Mouse (Mus musculus) liver, postnatal 0 days (tissue): ENCODE results near the gene Pias1. TPM values are rescaled to one million over a fixed set of nuclear protein-coding genes. Genes with fewer than 3 reads are reported as not detected.
A peak's percentile ranks its signal among the peaks of the same experiment; 100 is the strongest.

ENCODE experiments used
- ATAC-seq: fragments of 200-750 bp; cut with Nextera tagmentation; 2 replicates; pipeline ENCODE4 v1.8.0; 2017; ENCODE audit warnings: mild to moderate bottlenecking, moderate library complexity
- DNase-seq: peaks from one replicate; pipeline ENCODE4 v3.0.0-alpha.2; 2016
- H3K27ac ChIP-seq: fragments of 300-500 bp; sonication (generic); 2 replicates; pipeline ENCODE4 v1.5.1; 2014; ENCODE audit warnings: antibody characterized with exemption, moderate library complexity, mild to moderate bottlenecking, low read depth
- H3K27me3 ChIP-seq: fragments of 300-500 bp; sonication (generic); 2 replicates; pipeline ENCODE4 v1.6.1; 2014; ENCODE audit warnings: low read length, control low read depth, mixed read lengths; ENCODE audit not compliant: insufficient read depth
- H3K36me3 ChIP-seq: fragments of 300-500 bp; sonication (generic); replicated peaks from 2 replicates; pipeline ENCODE4 v1.6.1; 2014; ENCODE audit warnings: mild to moderate bottlenecking, control low read depth, low read length, moderate library complexity, mixed read lengths; ENCODE audit not compliant: insufficient read depth
- H3K4me1 ChIP-seq: fragments of 300-500 bp; sonication (generic); 2 replicates; pipeline ENCODE4 v1.6.1; 2014; ENCODE audit warnings: antibody characterized with exemption, mild to moderate bottlenecking, control low read depth; ENCODE audit not compliant: insufficient read depth
- H3K4me2 ChIP-seq: fragments of 300-500 bp; sonication (generic); 2 replicates; pipeline ENCODE4 v1.6.1; 2014; ENCODE audit warnings: low read depth, mild to moderate bottlenecking, low read length, moderate library complexity, mixed read lengths
- H3K4me3 ChIP-seq: fragments of 300-500 bp; sonication (generic); 2 replicates; pipeline ENCODE4 v1.5.1; 2014; ENCODE audit warnings: low read depth, low read length
- H3K9ac ChIP-seq: fragments of 300-500 bp; sonication (generic); replicated peaks from 2 replicates; pipeline ENCODE4 v1.6.1; 2014; ENCODE audit warnings: mild to moderate bottlenecking, moderate library complexity
- H3K9me3 ChIP-seq: fragments of 300-500 bp; sonication (generic); 2 replicates; pipeline ENCODE4 v1.6.1; 2016; ENCODE audit warnings: mild to moderate bottlenecking, control low read depth, low read length, mixed read lengths
- CTCF ChIP-seq: sonication (generic); IDR thresholded peaks from 2 replicates; pipeline ENCODE4 v1.5.1; 2016; ENCODE audit warnings: antibody characterized with exemption, low read depth
- EP300 ChIP-seq: IDR thresholded peaks from 2 replicates; pipeline ENCODE4 v1.6.1; 2016; ENCODE audit warnings: antibody characterized with exemption, low read depth, mild to moderate bottlenecking
- WGBS: fragments of 180-500 bp; shearing (Covaris S2); extraction: QIAGEN DNeasy Blood & Tissue Kit; methylation state at CpG from one replicate; pipeline ENCODE4 v1.1.7; 2014; ENCODE audit not compliant: insufficient replicate concordance; 5-methylcytosine and 5-hydroxymethylcytosine counted together
- polyA plus RNA-seq: library from polyadenylated mRNA; unstranded; fragments of >200 nt; fragmentation: Nextera tagmentation; extraction: Ambion mirVana; gene quantifications from 2 replicates; pipeline ENCODE4 v1.2.1, GENCODE M21; 2015

Pias1 gene
- polyA plus RNA-seq, 1 experiment from 2014 or later: 20.9 TPM

- no peak for ATAC-seq
- Histone ChIP-seq H3K4me2 (no peak overlapping the region), H3K4me1 (peaks cover 28% of the 10 kb centered on the region), H3K27me3 (no peaks in the 10 kb centered on the region), H3K9ac (no peak overlapping the region), H3K9me3 (no peaks in the 10 kb centered on the region), H3K27ac (0 out of 2 replicates have a peak overlapping the region, but pooled peaks have one; percentile 44), H3K4me3 (no peak overlapping the region), H3K36me3 (no peaks in the 10 kb centered on the region)
- TF ChIP-seq EP300 (no peak), CTCF (no peak)
- 48% methylated on average over 5 of the region's 5 CpGs for WGBS
- no peak for DNase-seq
Observed at GRCm38 (mm10) chr9:62834906-62835305, 152.8 kb downstream of the Pias1 start.

DNA sequence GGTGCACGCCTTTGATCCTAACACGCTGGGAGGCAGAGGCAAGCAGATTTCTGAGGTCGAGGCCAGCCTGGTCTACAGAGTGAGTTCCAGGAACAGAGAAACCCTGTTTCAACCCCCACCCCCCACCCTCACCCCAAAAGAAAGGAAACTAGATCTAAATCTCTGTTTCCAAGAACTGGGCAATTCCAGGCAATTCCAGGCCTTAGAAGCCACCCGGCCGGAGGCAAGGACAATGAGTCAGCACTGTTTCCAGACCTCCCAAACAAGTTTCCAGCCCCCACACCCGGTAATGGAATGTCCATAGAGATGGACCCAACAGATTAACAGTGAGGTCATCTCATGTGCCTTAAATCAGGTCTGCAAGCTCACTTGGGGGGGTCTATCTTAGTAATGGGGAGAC, 157.8 kb downstream of the Pias1 start:
- Histone ChIP-seq H3K4me2 (no peak overlapping the region), H3K4me1 (peaks cover 3% of the 10 kb centered on the region; the same call in 1 of the 2 replicates), H3K27me3 (no peaks in the 10 kb centered on the region), H3K9ac (no peak overlapping the region), H3K9me3 (no peaks in the 10 kb centered on the region), H3K36me3 (no peaks in the 10 kb centered on the region), H3K4me3 (no peak overlapping the region), H3K27ac (no peak overlapping the region)
- 70% methylated on average over 6 of the region's 6 CpGs for WGBS
- no peak for TF ChIP-seq EP300
- TF ChIP-seq CTCF: no peak
- DNase-seq (no peak), ATAC-seq (no peak)

- Histone ChIP-seq H3K27me3 (no peaks in the 10 kb centered on the region), H3K9me3 (no peaks in the 10 kb centered on the region), H3K4me1 (peaks cover 3% of the 10 kb centered on the region; the same call in 1 of the 2 replicates), H3K4me2 (peak overlapping the region; percentile 71), H3K27ac (no peak overlapping the region), H3K36me3 (no peaks in the 10 kb centered on the region), H3K4me3 (peak overlapping the region; percentile 41), H3K9ac (no peak overlapping the region)
- peak; percentile 99 for TF ChIP-seq CTCF
- TF ChIP-seq EP300: no peak
- peak; percentile 97 for DNase-seq
- WGBS: under 1% methylated on average over 23 of the region's 23 CpGs
- peak; percentile 97 for ATAC-seq
Observed at GRCm38 (mm10) chr9:62828662-62829086, 159.1 kb downstream of the Pias1 start.

Other genes with a start within 250 kb of the Pias1 start
- 3.7 and 3.8 TPM in 2 replicates for gene Fem1b, start 176.0 kb downstream of the Pias1 start, polyA plus RNA-seq
- 9.9 and 10.6 TPM in 2 replicates for gene Cln6, start 149.1 kb downstream of the Pias1 start, polyA plus RNA-seq
- gene Calml4, start 129.8 kb downstream of the Pias1 start, polyA plus RNA-seq: 16.4 and 17.5 TPM in 2 replicates
- gene Skor1, start 161.0 kb upstream of the Pias1 start, polyA plus RNA-seq: not detected in 2 replicates